Mouse (Mus musculus): ENCODE measurements around the gene Eif6. TPM values are rescaled to one million over a fixed set of nuclear protein-coding genes. Genes with fewer than 3 reads are reported as not detected.

Gene Eif6
- total and polyA plus RNA-seq, 3 experiments = 220 to 463 (median 289) TPM

DNA sequence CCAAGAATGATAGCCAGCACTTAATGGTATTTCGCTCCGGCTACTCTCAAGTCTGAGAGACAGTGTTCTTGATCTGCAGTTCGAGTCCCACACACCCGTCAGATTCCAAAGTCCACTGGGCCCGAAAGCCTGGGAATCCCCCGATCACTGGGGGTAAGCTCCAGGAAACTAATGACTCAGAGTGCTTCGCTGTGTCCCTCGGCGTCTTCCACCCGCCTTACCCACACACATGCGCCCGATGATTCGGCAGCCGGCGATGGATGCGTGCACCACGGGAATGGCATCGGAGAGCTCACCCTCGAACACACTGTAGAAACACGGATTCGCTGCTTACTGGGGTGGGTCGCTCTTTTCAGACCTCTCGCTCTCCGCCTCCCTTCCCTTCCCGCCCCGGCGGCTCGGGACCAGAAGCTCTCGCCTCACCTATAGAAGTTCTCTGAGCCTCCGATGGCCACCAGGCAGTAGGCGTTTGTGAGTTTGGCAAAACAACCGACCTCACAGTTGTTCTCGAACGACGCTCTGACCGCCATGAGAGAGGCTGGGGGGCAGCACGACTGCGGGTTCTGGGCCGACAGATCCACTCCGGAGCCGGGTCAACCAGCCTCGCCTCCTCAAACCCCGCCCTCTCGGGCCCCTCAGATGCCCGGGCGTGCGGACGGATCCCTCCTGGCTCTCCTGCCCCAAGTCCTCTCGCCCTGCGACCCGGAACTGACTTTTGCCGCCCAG lies 658 bp downstream of the Eif6 start:
- peak overlapping the region; percentile 95 for H3K9ac ChIP-seq (ENCODE audit: insufficient read depth, low read depth)
- H3K36me3 ChIP-seq (replicated peaks in 1 of 2; ENCODE audit: control insufficient read depth in 1 of 2, insufficient read depth in 1 of 2, low read length in 1 of 2) = peaks cover 29 to 33% of the 10 kb centered on the region in 2 experiments
- H3K4me2 ChIP-seq (ENCODE audit: insufficient read depth, low read depth, poor library complexity, severe bottlenecking) = peak overlapping the region; percentile 81
- in situ Hi-C loops (cut with MboI; ENCODE audit: low pct_ligation_motif_present, low pct_unique_long_range_greater_than_20kb, low sequenced_read_pairs) = loop anchor here (25.0 kb wide), 1 partner anchor 311 kb away; the partner anchor contains the start of genes Gm28036, Nfs1 and Romo1
- peak overlapping the region; percentile 47 for H3K27ac ChIP-seq (ENCODE audit: insufficient read depth, low read depth)
- DNase-seq (ENCODE audit: extremely low read depth) = peak; percentile 50
- no peaks in the 10 kb centered on the region for H3K9me3 ChIP-seq (replicated peaks; ENCODE audit: low read length)
- peaks cover 4 to 38% of the 10 kb centered on the region in 2 experiments; a peak in 3 of 4 replicates for H3K4me1 ChIP-seq (ENCODE audit: control insufficient read depth in 1 of 2, insufficient read depth in 2 of 2)
- peak overlapping the region; percentile 79 to 95 (median 92) for H3K4me3 ChIP-seq (replicated peaks in 1 of 3; ENCODE audit: low read depth in 2 of 3, low read length in 2 of 3, poor library complexity in 1 of 3)
- peaks cover 31% of the 10 kb centered on the region for H3K79me2 ChIP-seq (replicated peaks; ENCODE audit: control insufficient read depth, extremely low read depth, insufficient read depth, poor library complexity, severe bottlenecking)
- H3K27me3 ChIP-seq (replicated peaks) = no peaks in the 10 kb centered on the region
- TF ChIP-seq NRF1 (IDR thresholded peaks at IDR 0.05; ENCODE audit: low read depth, low read length) (peak; percentile 42; the same call in 1 of the 2 replicates), JUN (IDR thresholded peaks at IDR 0.05; ENCODE audit: insufficient read depth, low read depth, low read length) (no peak), MAZ (IDR thresholded peaks at IDR 0.05; ENCODE audit: low read depth, low read length) (no peak), RAD21 (IDR thresholded peaks at IDR 0.05; ENCODE audit: low read depth, low read length) (no peak)
- dilution Hi-C loops (cut with MboI; ENCODE audit: extremely low pct_ligation_motif_present, extremely low pct_unique_long_range_greater_than_20kb, low sequenced_read_pairs) = no loop called here

GRCm38 (mm10) chr2:155823722-155824121 lies 3.0 kb downstream of the Eif6 start:
- Histone ChIP-seq H3K79me2 (replicated peaks; ENCODE audit: control insufficient read depth, extremely low read depth, insufficient read depth, poor library complexity, severe bottlenecking) (peaks cover 31% of the 10 kb centered on the region), H3K9ac (ENCODE audit: insufficient read depth, low read depth) (no peak overlapping the region), H3K9me3 (replicated peaks; ENCODE audit: low read length) (no peaks in the 10 kb centered on the region), H3K4me1 (ENCODE audit: control insufficient read depth in 1 of 2, insufficient read depth in 2 of 2) (peaks cover 11 to 57% of the 10 kb centered on the region in 2 experiments), H3K27ac (ENCODE audit: insufficient read depth, low read depth) (no peak overlapping the region), H3K36me3 (replicated peaks in 1 of 2; ENCODE audit: control insufficient read depth in 1 of 2, insufficient read depth in 1 of 2, low read length in 1 of 2) (peaks cover 45 to 52% of the 10 kb centered on the region in 2 experiments), H3K4me2 (ENCODE audit: insufficient read depth, low read depth, poor library complexity, severe bottlenecking) (no peak overlapping the region), H3K4me3 (replicated peaks in 1 of 3; ENCODE audit: low read depth in 2 of 3, low read length in 2 of 3, poor library complexity in 1 of 3) (no peak overlapping the region), H3K27me3 (replicated peaks) (no peaks in the 10 kb centered on the region)
- dilution Hi-C loops (cut with MboI; ENCODE audit: extremely low pct_ligation_motif_present, extremely low pct_unique_long_range_greater_than_20kb, low sequenced_read_pairs) = no loop called here
- TF ChIP-seq SMC3 (IDR thresholded peaks at IDR 0.05; ENCODE audit: low read depth, low read length) (no peak), ZKSCAN1 (IDR thresholded peaks at IDR 0.05; ENCODE audit: borderline replicate concordance, low read depth, low read length) (no peak), ZNF384 (IDR thresholded peaks at IDR 0.05; ENCODE audit: low read depth, low read length) (no peak), RAD21 (IDR thresholded peaks at IDR 0.05; ENCODE audit: low read depth, low read length) (no peak), MAZ (IDR thresholded peaks at IDR 0.05; ENCODE audit: low read depth, low read length) (no peak), EP300 (IDR thresholded peaks at IDR 0.05; ENCODE audit: low read length) (no peak), KAT2A (IDR thresholded peaks at IDR 0.05; ENCODE audit: insufficient replicate concordance, low read length) (no peak), NELFE (IDR thresholded peaks at IDR 0.05; ENCODE audit: low read depth, low read length) (no peak), RCOR1 (conservative IDR thresholded peaks at IDR 0.05; ENCODE audit: low read depth, low read length) (no peak), TBP (conservative IDR thresholded peaks at IDR 0.05; ENCODE audit: low read depth, low read length) (no peak), PAX5 (IDR thresholded peaks at IDR 0.05; ENCODE audit: low read length) (no peak)
- in situ Hi-C loops (cut with MboI; ENCODE audit: low pct_ligation_motif_present, low pct_unique_long_range_greater_than_20kb, low sequenced_read_pairs) = no loop called here
- no peak for DNase-seq (ENCODE audit: extremely low read depth)

Measured in CH12.LX (cell line).